Mouse (Mus musculus) embryonic facial prominence, embryonic 12.5 days (tissue): ENCODE measurements around the gene Cdk5rap1. TPM values are rescaled to one million over a fixed set of nuclear protein-coding genes. Genes with fewer than 3 reads are reported as not detected.

ENCODE experiments used
- ATAC-seq: fragments of 200-750 bp; cut with Nextera tagmentation; 2 replicates; pipeline ENCODE4 v1.8.0; 2017; ENCODE audit not compliant: insufficient number of reproducible peaks, insufficient read depth, low FRiP score, low TSS enrichment
- H3K27ac ChIP-seq: fragments of 300-500 bp; sonication (generic); 2 replicates; pipeline ENCODE4 v1.5.1; 2016; ENCODE audit warnings: mild to moderate bottlenecking
- H3K27me3 ChIP-seq: fragments of 300-500 bp; sonication (generic); 2 replicates; pipeline ENCODE4 v1.6.1; 2016; ENCODE audit warnings: mild to moderate bottlenecking, moderate library complexity
- H3K36me3 ChIP-seq: fragments of 300-500 bp; sonication (generic); 2 replicates; pipeline ENCODE4 v1.6.1; 2016; ENCODE audit warnings: mild to moderate bottlenecking
- H3K4me1 ChIP-seq: fragments of 300-500 bp; sonication (generic); 2 replicates; pipeline ENCODE4 v1.6.1; 2016
- H3K4me2 ChIP-seq: fragments of 300-500 bp; sonication (generic); replicated peaks from 2 replicates; pipeline ENCODE4 v1.6.1; 2016; ENCODE audit warnings: mild to moderate bottlenecking, moderate library complexity
- H3K4me3 ChIP-seq: fragments of 300-500 bp; sonication (generic); 2 replicates; pipeline ENCODE4 v1.5.1; 2016; ENCODE audit warnings: mild to moderate bottlenecking
- H3K9ac ChIP-seq: fragments of 300-500 bp; sonication (generic); 2 replicates; pipeline ENCODE4 v1.6.1; 2016; ENCODE audit warnings: mild to moderate bottlenecking, moderate library complexity
- H3K9me3 ChIP-seq: fragments of 300-500 bp; sonication (generic); 2 replicates; pipeline ENCODE4 v1.6.1; 2016; ENCODE audit warnings: mild to moderate bottlenecking, moderate library complexity
- WGBS: fragments of 180-500 bp; shearing (Covaris S2); methylation state at CpG from one replicate; pipeline ENCODE4 v1.1.7; 2016; 5-methylcytosine and 5-hydroxymethylcytosine counted together
- polyA plus RNA-seq: library from polyadenylated mRNA; unstranded; fragments of >200 nt; fragmentation: Nextera tagmentation; extraction: Ambion mirVana; gene quantifications from 2 replicates; pipeline ENCODE4 v1.2.1, GENCODE M21; 2016

The Cdk5rap1 gene
- polyA plus RNA-seq, 1 experiment from 2014 or later, result 15.9 TPM

DNA sequence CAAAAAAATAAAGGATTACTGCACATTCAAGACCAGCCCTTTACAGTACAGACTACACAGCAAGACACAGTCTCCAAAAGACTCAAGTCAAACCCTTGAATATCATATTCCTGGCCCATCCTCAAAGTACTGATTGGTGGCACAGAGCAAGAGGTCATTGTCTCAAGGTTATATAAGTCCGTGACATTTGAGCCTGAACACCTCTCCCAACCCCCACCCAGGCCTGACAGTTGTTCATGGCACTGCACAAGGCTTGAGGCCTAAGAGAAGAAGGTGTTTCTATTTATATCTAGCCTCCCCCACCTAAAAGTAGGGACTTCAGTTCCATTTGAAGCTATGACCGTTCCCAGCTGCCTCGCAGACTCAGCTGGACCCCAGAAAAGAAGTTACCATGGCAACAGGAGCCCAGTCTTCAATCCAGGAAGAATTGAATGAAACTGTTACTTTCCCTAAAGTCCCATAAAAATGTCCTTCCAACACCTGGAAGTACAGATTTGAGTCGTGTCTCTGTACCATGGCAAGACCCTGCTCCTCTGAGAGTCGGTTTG, 32.7 kb upstream of the Cdk5rap1 start:
- Histone ChIP-seq H3K4me3 (no peak overlapping the region), H3K9me3 (no peaks in the 10 kb centered on the region), H3K9ac (no peak overlapping the region), H3K36me3 (no peaks in the 10 kb centered on the region), H3K4me2 (no peak overlapping the region), H3K27ac (no peak overlapping the region), H3K27me3 (peaks cover 10% of the 10 kb centered on the region), H3K4me1 (peaks cover 12% of the 10 kb centered on the region)
- WGBS, result 62% methylated on average over 5 of the region's 5 CpGs
- no peak for ATAC-seq

DNA sequence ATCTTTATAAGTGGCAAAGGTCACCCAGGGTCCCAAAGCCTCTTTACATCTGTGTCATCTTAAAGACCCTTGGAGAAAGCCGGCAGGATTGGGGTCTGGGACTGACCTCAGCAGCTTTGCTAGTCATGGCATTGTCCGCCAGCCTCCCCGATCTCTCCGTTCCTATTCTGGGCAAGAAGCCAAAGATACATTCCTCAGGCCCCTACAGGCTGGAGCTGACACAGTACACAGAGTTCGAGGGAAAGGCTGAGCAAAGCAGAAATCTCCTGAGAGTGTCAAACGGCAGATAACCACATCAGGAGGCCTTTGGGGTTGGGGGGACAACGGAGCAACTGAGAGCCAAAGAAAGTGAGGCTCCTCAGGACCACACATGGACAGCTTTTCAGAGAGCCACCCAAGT, 30.0 kb upstream of the Cdk5rap1 start:
- Histone ChIP-seq H3K27me3 (peaks cover 10% of the 10 kb centered on the region), H3K9me3 (no peaks in the 10 kb centered on the region), H3K27ac (0 out of 2 replicates have a peak overlapping the region, but pooled peaks have one; percentile 30), H3K4me1 (peaks cover 12% of the 10 kb centered on the region), H3K36me3 (no peaks in the 10 kb centered on the region), H3K9ac (no peak overlapping the region), H3K4me2 (0 out of 2 replicates have a peak overlapping the region, but pooled peaks have one; percentile 3), H3K4me3 (no peak overlapping the region)
- 18% methylated on average over 7 of the region's 7 CpGs for WGBS
- ATAC-seq, result no peak; the same call in 1 of the 2 replicates

DNA sequence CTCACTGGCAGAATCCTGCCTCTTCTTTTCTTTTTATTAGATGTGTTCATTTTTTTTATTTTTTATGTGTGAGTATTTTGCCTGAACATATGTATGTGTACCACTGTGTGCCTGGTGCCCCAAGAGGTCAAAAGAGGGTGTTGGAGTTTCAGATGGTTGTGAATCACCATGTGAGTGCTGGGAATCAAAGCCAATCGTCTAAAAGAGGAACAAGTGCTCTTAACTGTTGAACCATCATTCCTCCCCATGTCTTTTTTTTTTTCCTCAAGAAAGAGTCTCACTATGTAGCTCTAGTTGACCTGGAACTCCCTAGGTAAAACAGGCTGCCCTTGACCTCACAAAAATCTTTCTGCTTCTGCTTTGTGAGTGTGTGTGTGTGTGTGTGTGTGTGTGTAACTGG, 29.2 kb upstream of the Cdk5rap1 start:
- no peak overlapping the region for H3K4me3 ChIP-seq
- H3K4me1 ChIP-seq, result peaks cover 7% of the 10 kb centered on the region
- no peak for ATAC-seq
- H3K9me3 ChIP-seq, result no peaks in the 10 kb centered on the region
- no peaks in the 10 kb centered on the region for H3K36me3 ChIP-seq
- no peak overlapping the region for H3K9ac ChIP-seq
- no peak overlapping the region for H3K4me2 ChIP-seq
- WGBS, result 72% methylated on average over 1 of the region's 1 CpGs
- H3K27me3 ChIP-seq, result peaks cover 4% of the 10 kb centered on the region; the same call in 1 of the 2 replicates
- H3K27ac ChIP-seq, result no peak overlapping the region

GRCm38 (mm10) chr2:154399325-154399724, 26.5 kb upstream of the Cdk5rap1 start:
- Histone ChIP-seq H3K36me3 (no peaks in the 10 kb centered on the region), H3K4me3 (no peak overlapping the region), H3K4me2 (no peak overlapping the region), H3K9me3 (no peaks in the 10 kb centered on the region), H3K9ac (no peak overlapping the region), H3K4me1 (peaks cover 7% of the 10 kb centered on the region), H3K27me3 (no peaks in the 10 kb centered on the region), H3K27ac (no peak overlapping the region)
- 72% methylated on average over 2 of the region's 2 CpGs for WGBS
- no peak for ATAC-seq

DNA sequence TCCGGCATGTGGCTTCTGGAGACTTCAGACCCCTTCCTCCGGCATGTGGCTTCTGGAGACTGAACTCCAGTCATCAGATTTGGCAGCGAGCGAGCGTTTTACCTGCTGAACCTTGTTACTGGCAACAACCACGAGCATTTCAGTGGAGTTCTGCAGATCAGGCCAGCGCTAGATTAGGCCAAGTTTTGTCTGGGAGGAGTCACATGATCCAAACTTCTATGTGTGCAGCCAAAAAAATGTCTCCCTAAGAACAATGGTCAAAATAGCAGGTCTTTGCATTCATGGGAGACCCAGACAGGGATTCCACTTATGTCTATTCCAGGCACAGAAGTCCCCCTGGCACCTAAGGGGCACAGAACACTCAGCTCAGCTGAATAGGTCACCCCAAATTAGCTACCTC, 25.5 kb upstream of the Cdk5rap1 start:
- Histone ChIP-seq H3K9ac (no peak overlapping the region), H3K27me3 (no peaks in the 10 kb centered on the region), H3K9me3 (no peaks in the 10 kb centered on the region), H3K4me1 (peaks cover 7% of the 10 kb centered on the region), H3K4me2 (no peak overlapping the region), H3K4me3 (no peak overlapping the region), H3K36me3 (no peaks in the 10 kb centered on the region), H3K27ac (no peak overlapping the region)
- no peak for ATAC-seq
- 82% methylated on average over 7 of the region's 7 CpGs for WGBS

- H3K27me3 ChIP-seq, result no peaks in the 10 kb centered on the region
These were observed 23.7 kb upstream of the Cdk5rap1 start for GRCm38 (mm10) chr2:154396529-154396928.

GRCm38 (mm10) chr2:154394602-154395001, 21.8 kb upstream of the Cdk5rap1 start:
- Histone ChIP-seq H3K4me2 (no peak overlapping the region), H3K36me3 (no peaks in the 10 kb centered on the region), H3K4me1 (no peaks in the 10 kb centered on the region), H3K27ac (no peak overlapping the region), H3K9ac (no peak overlapping the region), H3K27me3 (no peaks in the 10 kb centered on the region), H3K4me3 (no peak overlapping the region), H3K9me3 (no peaks in the 10 kb centered on the region)
- 74% methylated on average over 3 of the region's 3 CpGs for WGBS
- ATAC-seq, result no peak

More at GRCm38 (mm10) chr2:154396529-154396928, 23.7 kb upstream of the Cdk5rap1 start:
- no peaks in the 10 kb centered on the region for H3K4me1 ChIP-seq
- no peak overlapping the region for H3K27ac ChIP-seq
- no peaks in the 10 kb centered on the region for H3K9me3 ChIP-seq
- WGBS, result 76% methylated on average over 2 of the region's 2 CpGs
- ATAC-seq, result no peak
- no peak overlapping the region for H3K9ac ChIP-seq
- no peak overlapping the region for H3K4me3 ChIP-seq
- H3K4me2 ChIP-seq, result no peak overlapping the region
- H3K36me3 ChIP-seq, result no peaks in the 10 kb centered on the region

GRCm38 (mm10) chr2:154390180-154390964, 17.6 kb upstream of the Cdk5rap1 start:
- Histone ChIP-seq H3K27ac (no peak overlapping the region), H3K27me3 (no peaks in the 10 kb centered on the region), H3K36me3 (no peaks in the 10 kb centered on the region), H3K9me3 (no peaks in the 10 kb centered on the region), H3K4me3 (no peak overlapping the region), H3K4me1 (no peaks in the 10 kb centered on the region), H3K4me2 (no peak overlapping the region), H3K9ac (no peak overlapping the region)
- peak; percentile 41; the same call in 1 of the 2 replicates for ATAC-seq
- 81% methylated on average over 11 of the region's 11 CpGs for WGBS

- no peak overlapping the region for H3K4me3 ChIP-seq
- H3K27me3 ChIP-seq, result no peaks in the 10 kb centered on the region
- ATAC-seq, result no peak
- H3K4me2 ChIP-seq, result no peak overlapping the region
- 85% methylated on average over 7 of the region's 7 CpGs for WGBS
- H3K27ac ChIP-seq, result no peak overlapping the region
- H3K36me3 ChIP-seq, result no peaks in the 10 kb centered on the region
- H3K4me1 ChIP-seq, result no peaks in the 10 kb centered on the region
- no peak overlapping the region for H3K9ac ChIP-seq
- no peaks in the 10 kb centered on the region for H3K9me3 ChIP-seq
These were observed 6.3 kb upstream of the Cdk5rap1 start for GRCm38 (mm10) chr2:154379103-154379502.

DNA sequence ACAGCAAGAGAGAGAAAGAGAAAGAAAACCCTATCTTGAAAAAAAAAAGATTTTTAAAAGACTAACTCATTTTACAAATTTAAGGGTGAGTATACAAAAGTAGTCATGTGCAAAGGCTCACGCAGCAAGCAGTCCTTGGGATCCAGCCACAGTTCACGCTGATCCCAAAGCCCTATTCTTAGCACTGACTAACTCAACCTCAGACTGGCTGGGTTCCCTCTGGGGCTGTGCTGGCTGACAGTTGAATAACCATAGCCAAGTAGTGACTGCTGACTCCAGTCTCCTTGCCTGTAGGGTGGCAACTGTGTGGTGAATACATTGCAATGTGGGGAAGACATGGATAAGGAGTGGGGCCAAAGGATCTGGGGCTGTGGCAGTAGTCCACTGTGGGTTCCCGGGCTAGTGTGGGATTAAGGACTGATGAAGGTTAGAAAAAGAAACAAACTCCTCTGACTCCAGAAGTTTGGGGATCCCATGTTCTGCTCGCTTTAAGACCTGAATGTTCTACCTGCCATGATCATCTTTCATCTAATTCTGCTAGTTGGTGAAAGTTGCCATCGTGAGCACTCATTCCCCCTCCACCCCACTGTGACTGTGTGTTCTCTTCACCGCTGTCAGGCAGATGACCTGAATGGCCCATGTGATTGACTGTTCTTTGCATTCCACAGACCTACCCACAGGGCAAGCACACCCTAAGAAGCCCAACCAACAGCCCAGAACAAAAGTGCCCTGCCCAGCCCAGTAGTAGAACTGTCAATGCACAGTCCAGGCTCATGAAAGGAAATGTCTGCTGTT, 2.2 kb upstream of the Cdk5rap1 start:
- WGBS, result 73% methylated on average over 6 of the region's 6 CpGs
- H3K27me3 ChIP-seq, result no peaks in the 10 kb centered on the region
- H3K36me3 ChIP-seq, result no peaks in the 10 kb centered on the region
- H3K4me3 ChIP-seq, result no peak overlapping the region
- no peak for ATAC-seq
- H3K27ac ChIP-seq, result no peak overlapping the region
- 0 out of 2 replicates have a peak, but pooled peaks cover 3% of the 10 kb centered on the region for H3K4me1 ChIP-seq
- H3K9ac ChIP-seq, result no peak overlapping the region
- no peak overlapping the region for H3K4me2 ChIP-seq
- no peaks in the 10 kb centered on the region for H3K9me3 ChIP-seq

GRCm38 (mm10) chr2:154373961-154374632, 1.3 kb upstream of the Cdk5rap1 start:
- no peak overlapping the region for H3K9ac ChIP-seq
- no peak overlapping the region for H3K4me3 ChIP-seq
- no peak overlapping the region for H3K4me2 ChIP-seq
- H3K4me1 ChIP-seq, result 0 out of 2 replicates have a peak, but pooled peaks cover 3% of the 10 kb centered on the region
- 58% methylated on average over 6 of the region's 6 CpGs for WGBS
- ATAC-seq, result no peak
- H3K9me3 ChIP-seq, result no peaks in the 10 kb centered on the region
- no peaks in the 10 kb centered on the region for H3K27me3 ChIP-seq
- no peaks in the 10 kb centered on the region for H3K36me3 ChIP-seq
- H3K27ac ChIP-seq, result no peak overlapping the region
